Mouse (Mus musculus): ENCODE data around the gene Alox5.
A peak's percentile ranks its signal among the peaks of the same experiment; 100 is the strongest.
"Not testable (repeated sequence)": the region's sequence is repeated elsewhere in the genome, so short reads cannot be mapped to it uniquely, and the experiment has no call there.

The Alox5 gene

DNA sequence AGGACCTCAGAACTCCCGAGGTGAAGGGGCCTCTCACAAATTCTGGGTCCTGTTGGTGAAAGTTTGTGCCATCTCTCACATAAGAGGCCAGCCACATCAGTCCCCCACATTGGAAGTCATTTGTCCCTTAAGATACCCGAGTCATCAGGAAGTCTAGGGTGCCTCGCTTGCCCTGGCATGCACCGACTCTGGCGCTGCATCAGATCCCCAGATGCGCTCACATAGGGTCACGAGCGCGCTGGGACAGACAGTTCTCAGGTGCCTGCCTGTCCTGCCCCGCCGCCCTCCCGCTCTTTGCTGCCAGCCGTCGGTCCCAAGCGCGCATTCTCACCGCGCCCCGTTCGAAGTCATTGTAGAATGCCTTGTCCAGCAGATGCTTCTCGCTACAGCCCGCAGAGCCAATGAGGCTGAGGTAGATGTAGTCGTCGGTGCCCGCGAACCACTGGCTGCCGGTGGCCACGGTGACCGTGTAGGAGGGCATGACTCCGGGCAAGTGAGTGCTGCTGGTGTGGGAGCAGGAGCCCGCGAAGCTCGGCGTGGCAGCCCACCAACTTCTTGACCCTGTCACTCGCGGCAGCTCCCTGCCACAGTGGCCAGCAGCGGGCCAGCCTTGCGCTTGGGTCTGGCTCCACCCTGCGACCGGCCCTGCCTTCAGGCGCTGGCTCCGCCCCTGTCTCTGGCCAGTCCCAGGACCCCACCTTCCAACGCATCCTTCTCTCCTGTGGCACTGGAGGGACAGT lies at the start of gene Alox5:
Alox5 (minus strand) TSS at position 635 of the 740 bp plus-strand sequence.
- peak; percentile 15 for DNase-seq (ENCODE audit: low spot score)

DNA sequence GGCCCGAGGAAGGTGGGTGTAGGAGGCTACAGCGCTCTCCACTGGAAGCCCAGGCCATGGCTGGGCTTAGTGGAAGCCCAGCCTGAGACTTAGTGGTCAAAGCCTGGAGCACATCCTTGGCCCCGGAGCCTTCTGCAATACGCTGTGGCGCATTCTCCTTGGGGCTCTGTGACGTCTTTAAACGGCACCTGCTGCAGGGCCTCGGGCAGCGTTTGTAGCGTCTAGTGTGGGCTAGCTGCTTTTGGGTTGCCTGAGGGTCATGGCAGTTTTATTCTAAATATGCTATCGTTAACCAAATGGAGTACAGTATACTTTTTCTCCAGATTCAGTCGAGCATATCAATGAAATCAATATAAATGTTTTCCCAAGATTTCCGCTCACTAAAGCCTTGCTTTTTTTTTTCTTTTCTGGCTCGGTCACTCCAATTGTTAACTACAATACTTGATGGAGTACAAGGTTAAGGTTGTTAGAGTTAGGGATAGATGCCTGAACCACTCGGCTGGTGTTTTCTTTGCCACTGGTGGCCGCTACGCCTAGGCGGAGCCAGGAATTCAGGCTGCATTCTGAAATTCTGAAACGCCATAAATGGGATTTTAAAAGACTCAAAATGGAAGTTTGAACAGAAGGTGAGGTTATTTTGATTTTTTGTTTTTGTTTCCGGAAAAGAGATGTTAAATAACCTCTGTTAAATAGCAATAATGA lies 45.5 kb upstream of the Alox5 start, which contains the start of gene Olfr212:
Olfr212 (plus strand) TSS at position 215 of the 702 bp plus-strand sequence.
- DNase-seq (ENCODE audit: low spot score): not testable (repeated sequence)

DNA sequence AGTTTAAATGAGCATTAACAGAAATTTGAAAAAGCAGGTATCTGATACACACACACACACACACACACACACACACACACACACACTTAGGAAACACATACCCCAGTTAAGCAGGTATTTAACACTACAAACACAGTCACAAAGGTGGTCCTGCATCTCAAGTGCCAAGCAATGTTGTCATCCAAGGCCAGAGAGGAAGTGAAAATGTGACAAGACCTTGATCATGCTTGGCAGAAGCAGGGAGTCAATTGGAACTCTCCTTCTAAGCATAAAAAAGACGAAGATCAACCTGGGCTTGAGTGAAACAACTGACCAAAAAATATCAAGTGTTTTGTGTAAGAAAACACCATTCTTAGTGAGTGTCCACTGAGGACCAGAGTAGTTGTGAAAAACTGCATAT lies 35.0 kb upstream of the Alox5 start:
- no peak for DNase-seq (ENCODE audit: low spot score)

DNA sequence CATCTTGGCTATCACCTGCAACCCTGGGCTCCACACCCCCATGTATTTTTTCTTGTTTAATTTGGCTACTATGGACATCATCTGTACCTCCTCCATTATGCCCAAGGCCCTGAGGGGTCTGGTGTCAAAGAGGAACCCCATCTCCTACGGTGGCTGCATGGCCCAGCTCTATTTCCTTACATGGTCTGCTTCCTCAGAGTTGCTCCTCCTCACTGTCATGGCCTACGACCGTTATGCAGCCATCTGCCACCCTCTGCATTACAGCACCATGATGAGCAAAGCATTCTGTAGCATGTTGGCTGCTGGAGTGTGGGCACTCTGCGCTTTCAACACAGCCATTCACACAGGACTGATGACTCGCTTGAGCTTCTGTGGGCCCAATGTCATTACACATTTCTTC lies 32.8 kb upstream of the Alox5 start:
- no peak for DNase-seq (ENCODE audit: low spot score)

DNA sequence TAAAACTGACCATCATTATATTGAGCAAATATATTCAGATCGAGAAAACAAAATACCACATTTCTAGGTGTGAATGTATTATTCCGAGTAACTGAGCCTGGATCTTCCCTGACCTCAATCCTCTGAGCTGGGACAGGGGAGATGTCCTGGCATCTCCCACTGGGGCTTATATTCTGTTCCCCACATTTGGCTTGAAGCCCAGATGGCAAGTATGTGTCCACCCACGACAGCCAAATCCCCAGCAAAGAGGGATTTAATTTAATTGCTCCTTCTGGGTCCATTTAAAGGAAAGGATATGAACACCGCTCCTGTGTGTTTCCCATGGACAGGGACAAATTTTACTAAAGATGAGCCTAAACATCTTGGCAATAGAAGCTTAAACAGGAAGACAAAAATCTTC lies 27.8 kb upstream of the Alox5 start, which contains the start of gene Olfr211:
Olfr211 (plus strand) TSS at position 301 of the 400 bp plus-strand sequence.
- no peak for DNase-seq (ENCODE audit: low spot score)

DNA sequence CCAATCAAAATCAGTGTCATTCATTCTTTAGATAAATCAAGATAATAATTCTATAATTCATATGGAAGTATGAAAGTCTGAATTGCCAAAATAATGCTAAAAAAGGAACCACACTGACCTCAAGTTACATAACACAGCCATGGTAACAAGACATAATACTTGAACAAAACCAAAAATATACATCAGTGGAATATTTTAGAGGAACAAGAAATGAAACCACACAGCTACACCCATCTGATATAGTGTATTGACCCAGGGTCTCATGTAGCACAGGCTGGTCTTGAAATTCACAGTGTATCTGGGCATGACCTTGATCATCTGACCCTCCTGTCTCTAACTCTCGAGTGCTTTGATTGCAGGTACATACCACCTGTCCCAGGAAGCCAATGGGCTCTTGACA lies 25.9 kb upstream of the Alox5 start:
- no peak for DNase-seq (ENCODE audit: low spot score)

DNA sequence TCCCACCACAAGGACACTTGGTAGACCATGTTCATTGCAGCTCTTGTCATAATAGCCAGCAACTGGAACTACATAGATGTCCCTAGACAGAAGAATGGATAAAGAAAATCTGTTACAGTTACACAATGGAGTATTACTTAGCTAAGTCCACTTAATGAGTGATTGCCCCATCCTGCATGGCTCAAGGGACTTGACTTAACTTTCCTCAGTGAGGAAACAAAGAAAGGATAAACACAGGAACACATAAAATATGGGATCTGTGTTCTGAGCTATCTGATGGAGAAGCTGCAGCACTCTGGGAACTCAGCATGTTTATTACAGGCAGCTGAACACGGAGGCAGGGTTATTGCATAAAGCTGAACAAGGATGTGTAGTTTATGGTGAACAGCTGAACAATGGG lies 24.1 kb upstream of the Alox5 start:
- no peak for DNase-seq (ENCODE audit: low spot score)

DNA sequence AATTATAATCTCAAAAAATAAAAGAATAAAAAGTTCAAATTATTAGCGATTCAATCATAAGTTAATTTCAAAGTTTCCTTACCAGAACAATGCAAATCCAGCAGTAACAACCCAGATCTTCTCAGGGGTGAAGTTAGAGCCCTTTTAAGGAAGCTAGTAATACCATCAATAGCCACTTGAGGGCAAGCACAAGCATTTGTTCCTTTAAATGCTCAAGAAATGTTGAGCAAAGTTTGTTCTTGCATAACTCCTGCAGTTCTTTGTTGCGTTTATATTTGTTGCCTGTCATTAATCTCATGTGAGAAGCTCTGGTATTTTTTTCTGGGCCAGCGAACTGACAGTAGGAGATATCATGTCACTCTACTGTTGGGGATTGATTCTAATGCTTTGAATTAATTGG lies 7.1 kb upstream of the Alox5 start:
- DNase-seq (ENCODE audit: low spot score): no peak

DNA sequence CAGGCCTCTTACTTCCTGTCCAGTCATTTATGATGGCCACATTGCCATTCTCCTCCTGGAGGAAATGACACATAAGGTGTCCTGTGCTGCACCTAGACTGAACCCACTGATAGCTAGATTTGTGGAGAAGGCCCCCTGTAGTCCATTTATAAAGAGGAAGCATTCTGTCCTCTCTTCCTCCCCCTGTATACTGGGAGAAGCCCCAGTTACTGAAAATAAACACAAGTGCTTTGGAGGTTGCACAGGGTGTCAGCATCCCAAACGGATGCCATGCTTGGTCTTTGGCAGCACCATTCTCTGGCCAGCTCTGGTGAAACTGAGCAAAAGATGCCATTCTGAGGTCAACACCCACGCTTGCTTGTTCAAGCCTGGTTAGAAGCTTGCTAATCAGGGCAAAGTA lies 1.7 kb downstream of the Alox5 start:
- DNase-seq (ENCODE audit: low spot score): no peak

DNA sequence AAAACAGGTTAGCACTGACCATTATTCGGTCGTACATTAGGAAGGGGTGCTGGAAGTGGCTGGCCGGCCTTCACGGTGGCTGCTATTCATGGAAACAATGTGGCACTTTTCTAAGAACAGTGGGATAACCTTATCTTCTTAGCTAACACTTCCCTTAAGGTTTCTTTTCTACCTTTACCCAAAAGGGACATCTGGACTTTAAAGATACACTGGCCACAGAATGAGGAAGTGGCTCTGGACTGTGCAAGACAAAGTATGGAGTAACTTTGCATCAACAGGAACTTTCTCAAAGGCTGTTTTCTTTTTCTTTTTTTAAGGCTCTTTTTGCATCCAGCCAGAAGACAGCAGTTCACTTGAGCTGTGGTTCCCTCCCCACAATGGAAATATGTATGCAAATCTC lies 2.2 kb downstream of the Alox5 start:
- DNase-seq (ENCODE audit: low spot score): no peak

DNA sequence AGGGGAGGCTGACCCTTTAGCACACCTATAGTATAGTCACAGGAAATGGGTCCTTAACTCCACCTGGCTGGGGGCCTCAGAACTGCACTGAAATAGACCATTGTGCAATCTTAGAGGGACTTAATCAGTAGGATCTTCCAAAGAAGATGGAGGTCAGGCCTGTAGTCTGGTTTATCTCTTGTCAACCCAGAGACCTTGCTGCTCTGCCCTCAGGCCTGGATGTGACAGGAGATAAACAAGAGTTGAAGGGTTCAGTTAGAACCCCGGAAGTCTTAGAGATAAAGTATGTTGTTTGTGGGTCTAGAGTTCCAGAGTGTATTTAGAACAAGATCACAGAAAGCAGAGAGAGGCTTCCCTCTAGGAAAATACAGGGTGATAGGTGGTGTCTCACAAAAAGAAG lies 4.5 kb downstream of the Alox5 start:
- DNase-seq (ENCODE audit: low spot score): no peak

DNA sequence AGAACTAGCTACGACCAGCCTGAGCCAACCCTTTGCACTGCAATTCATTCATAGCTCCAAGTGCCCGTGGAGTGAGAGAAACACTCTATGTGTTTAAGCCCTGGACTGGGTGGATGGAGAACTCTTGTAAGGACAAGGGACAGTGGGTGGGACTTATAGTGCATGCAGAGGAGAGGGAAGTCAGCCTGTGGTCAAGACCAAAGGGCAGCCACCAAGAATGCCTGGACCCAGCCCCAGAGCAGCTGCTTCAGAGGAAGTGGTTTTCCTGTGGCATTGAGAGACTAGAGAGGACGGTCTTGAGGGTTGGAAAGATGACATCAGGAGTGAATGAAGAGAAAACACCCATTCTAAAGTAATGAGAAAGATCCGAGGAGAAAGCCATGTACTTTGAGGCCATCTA lies 5.2 kb downstream of the Alox5 start:
- DNase-seq (ENCODE audit: low spot score): peak; percentile 49

DNA sequence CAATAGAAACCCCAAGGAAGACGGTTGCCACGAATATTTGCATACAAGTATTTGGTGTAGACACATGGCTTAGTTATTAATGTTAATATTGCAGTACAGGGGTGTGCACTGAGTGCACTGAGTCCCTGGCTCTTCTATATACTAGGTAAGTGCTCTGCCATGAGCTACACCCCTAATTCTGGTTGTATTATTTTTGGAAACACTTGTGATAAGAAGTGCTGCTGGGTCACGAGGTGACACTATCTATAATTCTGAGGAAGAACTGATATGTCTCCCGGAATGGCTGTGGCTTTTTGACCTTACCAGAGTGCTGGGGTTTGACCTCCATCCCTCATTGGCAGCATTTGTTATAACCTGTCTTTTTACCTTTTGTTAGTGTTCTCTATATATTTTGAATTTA lies 20.1 kb downstream of the Alox5 start:
- DNase-seq (ENCODE audit: low spot score): no peak

DNA sequence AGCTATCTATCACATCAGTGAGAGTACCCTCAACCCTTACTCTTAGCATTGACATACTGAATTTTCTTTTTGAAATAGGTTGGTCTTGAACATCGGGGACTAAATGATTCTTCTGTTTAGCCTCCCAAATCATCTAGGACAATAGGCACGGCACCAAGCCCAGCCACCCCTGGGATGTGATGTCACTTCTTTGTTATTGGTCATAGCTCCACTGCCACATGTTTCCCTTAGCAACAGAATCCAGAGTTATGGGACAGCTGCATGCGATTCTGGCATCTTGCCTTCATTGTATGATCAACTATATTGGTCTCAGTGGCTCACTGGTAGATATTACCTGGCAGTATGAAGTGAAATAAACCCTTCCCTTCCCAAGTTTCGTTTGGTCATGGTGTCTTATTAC lies 20.5 kb downstream of the Alox5 start:
- no peak for DNase-seq (ENCODE audit: low spot score)

DNA sequence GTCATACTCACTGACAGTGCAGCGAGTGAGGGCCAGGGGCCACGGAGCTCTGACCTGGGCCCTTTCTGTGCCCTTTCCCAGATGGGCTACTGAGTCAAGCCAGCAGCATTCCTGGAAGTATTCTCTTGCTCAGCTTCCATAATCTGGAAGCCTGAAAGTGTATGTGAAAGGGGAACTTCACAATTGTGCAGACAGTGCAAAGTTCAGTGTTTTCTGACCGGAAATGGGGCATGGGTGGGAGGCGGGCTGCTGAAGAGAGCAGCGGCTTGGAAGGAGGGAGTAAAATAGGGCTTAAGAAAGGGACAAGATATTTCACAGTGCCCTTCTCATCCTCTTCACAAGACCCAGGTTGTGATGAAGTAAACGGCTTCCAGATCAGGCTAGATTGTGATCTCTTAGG lies 21.4 kb downstream of the Alox5 start:
- no peak for DNase-seq (ENCODE audit: low spot score)

DNA sequence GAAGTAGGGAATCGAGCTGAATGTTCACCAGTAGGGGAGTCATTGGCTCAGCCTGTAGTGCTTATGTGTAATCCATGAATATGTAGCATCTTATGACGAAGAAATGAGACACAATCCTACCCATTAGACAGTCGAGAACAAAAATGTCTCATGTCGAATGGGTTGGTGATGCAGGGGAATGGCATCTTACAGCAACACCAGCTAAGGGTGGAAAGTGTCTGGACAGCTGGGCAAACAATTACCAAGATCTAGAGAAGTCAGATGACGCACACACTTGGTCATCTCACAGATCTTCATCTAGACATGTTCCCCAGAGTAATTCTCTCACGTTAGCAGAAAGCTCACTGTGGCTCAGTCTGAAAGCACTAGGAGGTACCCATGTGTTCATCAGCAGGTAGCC lies 22.1 kb downstream of the Alox5 start:
- DNase-seq (ENCODE audit: low spot score): no peak

DNA sequence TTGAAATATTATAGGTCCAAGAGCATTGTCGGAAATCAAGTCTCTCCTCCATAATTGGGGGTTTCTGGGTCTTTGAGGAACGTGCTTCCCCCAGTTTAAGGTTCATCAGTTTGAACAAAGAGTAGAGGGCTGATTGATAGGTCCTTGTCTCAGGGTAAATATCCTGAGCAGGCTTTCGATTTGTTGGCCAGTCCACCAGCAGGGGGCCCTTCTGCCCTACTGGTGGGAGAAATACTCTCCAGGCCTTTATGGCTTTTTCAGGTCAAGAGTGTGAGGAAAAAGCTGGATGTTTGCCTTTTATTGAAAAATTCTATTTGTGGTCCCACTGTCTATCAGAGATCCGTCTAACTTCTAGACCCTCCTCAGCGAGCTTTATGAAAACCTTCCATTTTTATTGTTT lies 32.7 kb downstream of the Alox5 start:
- DNase-seq (ENCODE audit: low spot score): no peak

DNA sequence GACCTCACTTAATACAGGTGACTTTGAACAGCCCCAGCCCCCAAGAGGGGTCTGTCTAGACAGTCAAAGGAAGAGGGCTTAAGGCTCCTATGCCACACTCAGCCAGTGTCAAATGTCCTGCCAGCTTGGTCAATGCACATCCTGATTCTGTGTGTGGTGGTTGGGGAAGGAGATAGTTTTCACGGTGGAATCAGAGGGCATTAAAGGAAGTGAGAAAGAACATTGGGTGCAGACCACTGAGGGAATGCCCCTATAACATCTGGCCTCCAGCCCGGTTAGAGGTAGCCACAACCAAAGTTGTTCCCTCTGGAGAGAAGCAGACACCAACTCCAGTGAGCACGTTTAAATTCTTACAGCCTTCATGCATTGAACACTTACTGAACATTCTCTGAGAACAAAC lies 33.4 kb downstream of the Alox5 start:
- DNase-seq (ENCODE audit: low spot score): no peak

DNA sequence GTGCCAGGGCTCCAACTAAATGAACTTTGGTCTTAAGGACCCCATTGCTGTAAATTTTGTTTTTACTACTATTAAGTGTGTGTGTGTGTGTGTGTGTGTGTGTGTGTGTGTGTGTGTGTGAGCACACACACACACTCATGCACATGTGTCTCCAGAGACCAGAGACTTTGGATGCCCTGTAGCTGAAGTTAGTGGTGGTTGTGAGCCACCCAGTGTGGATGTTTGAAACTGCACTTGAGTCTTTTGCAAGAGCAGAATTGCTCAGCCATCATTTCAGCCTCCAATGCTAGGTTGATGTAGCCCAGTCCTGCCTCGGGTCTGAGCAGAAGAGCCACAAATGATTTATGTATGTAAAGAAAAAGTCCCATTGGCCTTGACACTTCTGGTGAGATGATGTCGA lies 37.3 kb downstream of the Alox5 start:
- peak; percentile 59 for DNase-seq (ENCODE audit: low spot score)

DNA sequence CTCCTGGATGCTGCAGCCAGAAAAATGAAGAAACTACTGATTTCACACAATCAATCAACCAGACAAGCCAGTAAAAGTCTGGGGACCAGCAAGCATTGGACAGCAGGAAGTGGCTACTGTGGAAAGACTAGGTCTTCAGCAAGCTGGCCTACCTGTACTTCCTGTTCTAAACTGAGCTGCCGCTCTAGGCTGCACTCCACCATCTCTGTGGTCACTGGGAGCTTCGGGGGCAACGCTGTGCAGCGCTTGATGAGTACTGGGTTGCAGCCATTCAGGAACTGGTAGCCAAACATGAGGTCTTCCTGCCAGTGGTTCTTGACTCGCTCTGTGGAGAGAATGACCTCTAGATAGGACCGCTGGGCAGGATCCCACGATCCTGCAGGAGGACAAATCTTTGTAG lies 38.0 kb downstream of the Alox5 start:
- DNase-seq (ENCODE audit: low spot score): no peak

DNA sequence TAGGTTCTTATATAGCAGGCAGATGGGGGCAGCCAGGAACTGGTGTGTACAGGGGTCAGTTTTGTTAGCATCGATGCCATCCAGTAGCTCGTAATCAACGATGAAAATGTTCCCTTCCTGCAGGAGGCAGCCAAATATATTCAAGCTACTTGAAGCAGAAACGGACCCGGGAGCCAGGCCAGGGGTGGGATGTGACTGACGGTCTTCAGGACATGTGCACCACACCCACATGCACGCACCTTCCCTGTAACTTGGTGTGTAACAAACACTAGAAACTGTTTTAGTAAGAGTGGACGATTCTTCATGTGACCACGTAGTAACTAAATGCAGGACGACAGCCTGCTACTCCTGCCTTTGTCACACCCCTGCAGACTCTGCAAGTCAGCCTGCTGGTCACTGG lies 40.7 kb downstream of the Alox5 start:
- DNase-seq (ENCODE audit: low spot score): no peak

DNA sequence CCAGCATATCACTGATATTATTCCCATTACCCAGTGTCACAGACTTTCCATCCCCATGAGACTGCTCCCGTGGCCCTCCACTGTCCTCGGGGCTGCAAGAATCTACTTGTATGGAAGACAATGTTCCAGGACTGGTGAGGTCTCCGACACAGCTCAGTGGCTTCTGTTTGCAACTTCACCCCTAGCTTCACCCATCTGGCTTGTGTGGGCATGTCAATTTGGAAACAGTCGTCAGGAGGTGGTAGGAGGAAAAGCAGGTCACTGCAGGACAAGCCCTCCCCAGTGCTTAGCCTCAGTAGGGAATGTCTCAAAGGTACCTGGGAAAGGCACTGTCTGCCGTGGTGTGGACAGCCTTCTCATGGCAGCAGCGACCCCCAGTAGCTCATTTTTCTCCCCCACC lies 41.3 kb downstream of the Alox5 start:
- no peak for DNase-seq (ENCODE audit: low spot score)

DNA sequence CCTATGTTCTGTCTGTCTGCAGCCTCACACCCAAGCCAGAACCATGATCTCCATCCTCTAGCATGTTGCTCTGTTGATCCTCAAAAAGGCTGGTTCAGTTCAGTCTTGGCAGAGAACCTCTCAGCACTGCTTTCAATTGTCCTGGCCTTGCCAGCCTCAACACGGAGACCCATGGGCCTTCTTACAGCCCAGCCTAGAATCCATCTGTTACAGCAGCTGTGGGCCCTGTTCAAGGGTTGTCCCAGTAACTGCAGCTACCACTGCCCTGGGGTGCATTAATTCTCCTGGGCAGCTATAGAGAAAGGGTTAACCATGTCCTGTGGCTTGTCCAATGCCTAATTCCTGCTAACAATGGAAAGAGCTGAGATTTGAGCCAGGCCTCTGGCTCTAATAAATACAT lies 42.5 kb downstream of the Alox5 start:
- no peak for DNase-seq (ENCODE audit: low spot score)

Measured in layer of hippocampus, adult 11-12 months (tissue).